Mouse (Mus musculus) ES-E14 (cell line): ENCODE measurements at regions not wholly inside any gene's neighbourhood (a gene's known extent, or its start where the extent isn't known, plus 50 kb on each side); places are given as distances from the start of the nearest gene placed in this dataset.

ENCODE experiments used
- DNase-seq: peaks from one replicate; pipeline ENCODE4 v3.0.0-alpha.2; 2013; ENCODE audit warnings: low read depth, low spot score
- H3K27ac ChIP-seq: 2 replicates; pipeline ENCODE4 v1.5.1; 2012; ENCODE audit warnings: low read depth, mild to moderate bottlenecking, low read length, moderate library complexity, mixed read lengths; ENCODE audit not compliant: poor library complexity, insufficient read depth, severe bottlenecking
- H3K36me3 ChIP-seq: 2 replicates; pipeline ENCODE4 v1.6.1; 2012; ENCODE audit warnings: mild to moderate bottlenecking, low read length, moderate library complexity, mixed read lengths; ENCODE audit not compliant: control insufficient read depth, poor library complexity, insufficient read depth, severe bottlenecking
- H3K4me1 ChIP-seq, 2 experiments: fragments of 150-350 bp in 1 of 2; sonication (generic) in 1 of 2; 2 replicates each; pipeline ENCODE4 v1.6.1; 2012; ENCODE audit warnings: low read length in 2 of 2, mild to moderate bottlenecking in 1 of 2, mixed read lengths in 1 of 2; ENCODE audit not compliant: control insufficient read depth in 2 of 2, insufficient read depth in 2 of 2, poor library complexity in 1 of 2
- H3K4me3 ChIP-seq, 2 experiments: fragments of 150-350 bp in 1 of 2; sonication (generic) in 1 of 2; 2 replicates each; pipeline ENCODE4 v1.5.1; 2012; ENCODE audit warnings: low read length in 2 of 2, low read depth in 1 of 2, mild to moderate bottlenecking in 1 of 2, mixed read lengths in 1 of 2; ENCODE audit not compliant: insufficient read depth in 1 of 2, poor library complexity in 1 of 2, severe bottlenecking in 1 of 2
- H3K9ac ChIP-seq: 2 replicates; pipeline ENCODE4 v1.6.1; 2012; ENCODE audit warnings: low read depth, mild to moderate bottlenecking, low read length, mixed read lengths; ENCODE audit not compliant: poor library complexity, insufficient read depth, severe bottlenecking
- H3K9me3 ChIP-seq: fragments of 150-350 bp; sonication (generic); 2 replicates; pipeline ENCODE4 v1.6.1; 2012; ENCODE audit warnings: low read depth, mild to moderate bottlenecking, low read length; ENCODE audit not compliant: control insufficient read depth, insufficient read depth
- CHD2 ChIP-seq: IDR thresholded peaks from 2 replicates; pipeline ENCODE4 v1.6.1; 2014; ENCODE audit warnings: mild to moderate bottlenecking, low read depth, low read length, inconsistent platforms
- HCFC1 ChIP-seq: IDR thresholded peaks from 2 replicates; pipeline ENCODE4 v1.6.1; 2012; ENCODE audit warnings: low read length, inconsistent platforms, borderline replicate concordance; ENCODE audit not compliant: insufficient read depth
- MAFK ChIP-seq: IDR thresholded peaks from 2 replicates; pipeline ENCODE4 v1.6.1; 2014; ENCODE audit warnings: mild to moderate bottlenecking, low read depth, low read length, inconsistent platforms; ENCODE audit not compliant: insufficient read depth
- ZC3H11A ChIP-seq: IDR thresholded peaks from 2 replicates; pipeline ENCODE4 v1.6.1; 2012; ENCODE audit warnings: low read depth, mild to moderate bottlenecking, inconsistent platforms, low read length, borderline replicate concordance
- ZNF384 ChIP-seq: IDR thresholded peaks from 2 replicates; pipeline ENCODE4 v1.6.1; 2012; ENCODE audit warnings: low read depth, low read length, inconsistent platforms
- in situ Hi-C, 2 experiments: fragments of 600-800 bp; cut with MboI; formaldehyde crosslinking; loops; one replicate each; pipeline ENCODE4 v1.15.1; 2025; ENCODE audit warnings: low sequenced_read_pairs in 2 of 2, inconsistent platforms in 1 of 2; ENCODE audit not compliant: unreplicated experiment in 2 of 2

- in situ Hi-C loops: no loop called here
- Histone ChIP-seq H3K9ac (no peak overlapping the region), H3K9me3 (no peaks in the 10 kb centered on the region), H3K27ac (no peak overlapping the region), H3K36me3 (no peaks in the 10 kb centered on the region), H3K4me1 (no peaks in the 10 kb centered on the region), H3K4me3 (no peak overlapping the region)
- no peak for DNase-seq
- TF ChIP-seq HCFC1: no peak
- TF ChIP-seq MAFK: no peak
- TF ChIP-seq ZNF384: no peak
- no peak for TF ChIP-seq ZC3H11A
- no peak for TF ChIP-seq CHD2
Measured at GRCm38 (mm10) chr8:8973334-8973733, 283.0 kb upstream of the Arglu1 start.

GRCm38 (mm10) chr8:8970776-8971175 is 280.5 kb upstream of the Arglu1 start:
- Histone ChIP-seq H3K4me3 (no peak overlapping the region), H3K36me3 (no peaks in the 10 kb centered on the region), H3K27ac (no peak overlapping the region), H3K9me3 (no peaks in the 10 kb centered on the region), H3K4me1 (no peaks in the 10 kb centered on the region), H3K9ac (no peak overlapping the region)
- DNase-seq: no peak
- in situ Hi-C loops: no loop called here
- TF ChIP-seq CHD2 (no peak), MAFK (no peak), ZC3H11A (no peak), ZNF384 (no peak), HCFC1 (no peak)

GRCm38 (mm10) chr8:8970346-8970745 is 280.0 kb upstream of the Arglu1 start:
- Histone ChIP-seq H3K9ac (no peak overlapping the region), H3K4me3 (no peak overlapping the region), H3K36me3 (no peaks in the 10 kb centered on the region), H3K4me1 (no peaks in the 10 kb centered on the region), H3K9me3 (no peaks in the 10 kb centered on the region), H3K27ac (no peak overlapping the region)
- in situ Hi-C loops: no loop called here
- TF ChIP-seq MAFK (no peak), ZC3H11A (no peak), CHD2 (no peak), ZNF384 (no peak), HCFC1 (no peak)
- no peak for DNase-seq

- H3K4me1 ChIP-seq: no peaks in the 10 kb centered on the region
- TF ChIP-seq MAFK (no peak), ZC3H11A (no peak), ZNF384 (no peak), CHD2 (no peak), HCFC1 (no peak)
- H3K9me3 ChIP-seq: no peaks in the 10 kb centered on the region
- no peaks in the 10 kb centered on the region for H3K36me3 ChIP-seq
- no peak overlapping the region for H3K27ac ChIP-seq
- H3K9ac ChIP-seq: no peak overlapping the region
- H3K4me3 ChIP-seq: no peak overlapping the region; a peak in 1 of 4 replicates
- no peak for DNase-seq
- in situ Hi-C loops: no loop called here
Measured at GRCm38 (mm10) chr8:8969112-8969950, 279.0 kb upstream of the Arglu1 start.

- no peak for DNase-seq
- H3K27ac ChIP-seq: no peak overlapping the region
- H3K36me3 ChIP-seq: no peaks in the 10 kb centered on the region
- H3K9me3 ChIP-seq: no peaks in the 10 kb centered on the region
- in situ Hi-C loops: no loop called here
- no peak overlapping the region for H3K4me3 ChIP-seq
- TF ChIP-seq MAFK (no peak), HCFC1 (no peak), CHD2 (no peak), ZNF384 (no peak), ZC3H11A (no peak)
- no peak overlapping the region for H3K9ac ChIP-seq
- no peaks in the 10 kb centered on the region for H3K4me1 ChIP-seq
Measured at GRCm38 (mm10) chr8:8966658-8967048, 276.3 kb upstream of the Arglu1 start.
